Mouse (Mus musculus): ENCODE measurements around the gene Gm20388.

The Gm20388 gene

DNA sequence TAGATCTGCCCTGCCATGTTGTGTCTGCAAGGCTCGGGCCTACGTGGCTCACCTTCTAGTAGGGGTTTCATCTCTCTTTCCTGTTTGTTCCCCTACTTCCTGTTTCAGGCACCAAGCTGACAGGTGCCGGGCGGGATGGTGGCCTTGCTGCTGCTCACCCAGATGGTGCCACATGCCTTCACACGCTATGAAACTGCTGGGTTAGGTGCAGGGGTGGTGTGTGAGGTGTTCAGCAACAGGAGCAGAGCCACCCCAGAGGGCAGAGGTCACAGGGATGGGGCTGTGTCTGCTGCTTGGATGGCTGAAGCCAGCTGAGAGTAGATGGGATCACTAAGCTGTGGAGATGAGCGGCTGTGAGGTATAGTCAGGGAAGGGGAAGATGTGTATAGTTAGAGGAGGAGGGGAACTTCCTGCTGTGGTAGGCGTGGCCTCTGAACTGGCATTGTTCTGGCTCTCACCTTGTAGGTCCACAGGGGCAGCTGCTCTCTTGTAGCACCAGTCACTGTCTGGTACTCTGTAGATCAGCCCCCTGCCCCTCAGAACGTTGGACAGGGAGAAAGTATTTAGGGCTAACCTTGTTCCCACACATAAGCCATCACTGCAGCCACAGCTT lies 4363.1 kb downstream of the Gm20388 start:
- DNase-seq (ENCODE audit: low read depth, low spot score), result peak; percentile 75

DNA sequence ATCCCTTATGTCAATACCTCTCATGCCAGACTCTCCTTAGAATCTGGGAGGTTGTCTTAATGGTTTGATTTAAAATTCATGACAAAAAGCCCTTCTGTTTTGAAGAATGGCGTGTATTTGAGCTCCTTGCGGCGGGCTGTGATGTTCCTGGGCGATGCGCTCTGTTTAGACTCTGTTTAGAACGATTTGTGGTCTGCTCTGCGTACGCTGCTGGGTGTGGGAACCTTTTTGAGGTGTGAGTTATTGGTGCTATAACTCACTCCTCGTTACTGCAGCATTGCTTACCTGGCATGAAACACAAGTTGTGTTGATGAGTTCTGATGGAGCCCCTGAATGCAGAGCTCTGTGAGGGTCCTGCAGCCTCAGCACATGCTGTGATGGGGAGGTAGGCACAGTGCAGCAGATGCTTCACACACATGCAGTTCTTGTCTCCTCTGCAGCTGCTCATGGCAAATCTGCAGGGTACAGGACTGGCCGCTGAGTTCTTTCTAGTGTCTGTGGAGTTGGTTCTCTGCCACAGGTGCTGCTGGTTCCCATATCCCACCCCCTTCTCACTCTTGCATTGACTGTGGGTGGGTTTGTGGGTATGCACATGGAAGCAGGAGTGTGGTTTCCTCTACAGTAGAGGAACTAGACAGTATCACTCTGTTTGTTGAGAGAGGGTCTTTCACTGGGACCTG lies 4363.9 kb downstream of the Gm20388 start:
- DNase-seq (ENCODE audit: low read depth, low spot score), result no peak

GRCm38 (mm10) chr8:124275377-124276071 lies 4364.9 kb downstream of the Gm20388 start:
- no peak for DNase-seq (ENCODE audit: low read depth, low spot score)

DNA sequence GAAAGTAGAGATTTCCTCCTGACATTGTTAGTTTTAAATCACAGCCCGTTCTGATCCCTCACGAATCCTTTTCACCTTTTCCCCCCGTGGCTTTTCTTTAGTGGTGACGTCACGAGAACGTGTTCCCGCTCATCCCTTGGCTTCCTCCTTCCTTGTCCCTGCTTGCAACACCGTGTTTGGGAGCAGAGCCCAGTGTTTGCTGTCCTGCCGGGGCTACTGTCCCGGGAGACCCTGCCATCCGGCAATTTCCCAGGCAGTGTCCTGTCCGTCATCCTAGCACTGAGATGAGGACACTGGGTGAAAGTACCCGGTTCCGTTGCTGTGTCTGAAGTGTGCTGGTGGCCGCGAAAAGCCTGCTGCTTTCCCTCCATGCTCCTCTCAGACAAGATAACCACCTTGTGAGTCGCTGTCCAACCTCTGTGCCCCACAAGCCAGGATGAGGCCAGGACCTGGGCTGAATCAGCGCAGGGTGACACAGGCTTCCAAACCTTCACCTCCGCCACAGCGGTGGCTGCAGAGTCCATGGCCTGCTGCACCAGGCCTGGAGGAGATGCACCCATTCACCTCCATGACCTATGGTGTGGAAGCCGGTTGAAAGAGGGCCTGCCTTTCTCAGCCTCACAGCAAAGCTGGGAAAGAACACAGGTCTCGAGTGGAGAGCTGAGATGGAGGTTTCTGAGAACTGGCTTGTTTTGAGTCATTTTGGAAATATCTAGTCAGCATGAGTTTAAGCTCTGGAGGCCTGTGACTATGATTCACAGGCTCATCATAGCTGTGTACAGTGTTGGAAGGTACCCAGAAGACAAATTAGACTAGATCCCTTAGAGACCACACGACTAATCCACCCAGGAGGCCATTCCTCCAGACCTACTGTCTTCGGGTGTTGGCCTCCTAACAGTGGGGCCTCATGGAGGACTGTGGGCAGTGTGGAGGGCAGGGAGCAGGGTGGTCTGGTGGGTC lies 4367.6 kb downstream of the Gm20388 start:
- no peak for DNase-seq (ENCODE audit: low read depth, low spot score)

- DNase-seq (ENCODE audit: low read depth, low spot score), result no peak
Measured at GRCm38 (mm10) chr8:124278956-124279689, 4368.5 kb downstream of the Gm20388 start.

DNA sequence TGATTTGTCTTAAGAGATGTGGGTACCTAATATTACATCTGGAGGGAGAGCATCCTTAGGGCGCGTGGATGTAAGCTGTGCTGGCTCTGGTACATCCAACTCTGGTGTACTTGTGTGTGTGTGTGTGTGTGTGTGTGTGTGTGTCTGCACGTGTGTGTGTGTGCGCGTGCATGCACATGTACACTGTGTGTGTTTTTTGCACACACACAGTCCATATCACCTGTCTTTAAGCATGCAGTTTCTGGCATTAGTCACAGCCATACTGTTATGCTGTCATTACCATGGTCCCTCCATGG lies 4369.0 kb downstream of the Gm20388 start:
- no peak for DNase-seq (ENCODE audit: low read depth, low spot score)

- no peak for DNase-seq (ENCODE audit: low read depth, low spot score)
Measured at GRCm38 (mm10) chr8:124281700-124282541, 4371.3 kb downstream of the Gm20388 start.

- DNase-seq (ENCODE audit: low read depth, low spot score), result no peak
Measured at GRCm38 (mm10) chr8:124282878-124283630, 4372.4 kb downstream of the Gm20388 start.

GRCm38 (mm10) chr8:124283644-124284332 lies 4373.1 kb downstream of the Gm20388 start:
- peak; percentile 35 for DNase-seq (ENCODE audit: low read depth, low spot score)

DNA sequence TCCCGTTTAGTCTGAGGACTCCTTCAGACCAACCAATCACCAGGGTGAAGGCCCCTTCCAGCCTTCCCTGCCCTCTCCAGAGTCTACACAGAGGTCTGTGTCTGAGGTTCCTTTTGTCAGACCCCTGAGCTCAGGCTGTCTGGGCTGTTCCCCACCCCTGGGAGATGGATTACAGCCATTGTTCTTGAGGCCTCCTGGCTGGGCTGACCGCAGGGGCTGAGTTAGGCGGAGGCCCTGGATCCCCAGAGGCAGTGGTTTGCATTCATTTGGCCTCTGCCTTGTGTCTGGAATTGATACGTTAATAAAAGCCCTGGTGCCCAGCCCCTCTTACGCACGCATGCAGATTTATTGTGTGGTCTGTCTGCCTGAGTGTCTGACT lies 4373.7 kb downstream of the Gm20388 start:
- peak; percentile 51 for DNase-seq (ENCODE audit: low read depth, low spot score)

DNA sequence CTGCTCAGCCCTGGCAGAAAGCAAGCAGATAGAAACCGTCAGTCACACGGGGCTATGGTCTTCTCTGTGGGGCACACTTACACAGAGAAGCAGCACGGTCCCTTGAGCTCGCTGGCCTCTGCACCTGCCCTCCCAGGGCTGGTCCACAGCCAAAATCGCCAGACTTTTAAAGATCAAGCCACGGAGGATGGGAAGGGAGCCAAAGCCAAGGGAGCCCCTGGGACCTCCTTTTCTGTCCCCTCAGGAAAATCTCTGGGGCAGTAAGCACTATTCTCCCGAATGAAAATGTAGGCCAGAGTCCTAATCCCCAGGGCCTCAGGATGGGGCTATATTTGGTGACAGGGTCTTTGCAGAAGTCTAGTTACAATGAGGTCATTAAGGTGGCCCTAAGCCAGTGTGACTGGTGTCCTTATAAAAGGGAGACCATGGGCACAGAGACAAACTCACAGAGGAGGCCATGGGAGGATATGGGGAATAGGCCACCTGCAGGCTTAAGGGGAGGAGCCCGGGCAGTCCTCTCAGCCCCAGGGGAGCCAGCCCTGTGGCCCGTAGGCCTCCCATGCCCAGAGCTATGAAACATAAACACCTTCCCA lies 4374.4 kb downstream of the Gm20388 start:
- DNase-seq (ENCODE audit: low read depth, low spot score), result no peak

DNA sequence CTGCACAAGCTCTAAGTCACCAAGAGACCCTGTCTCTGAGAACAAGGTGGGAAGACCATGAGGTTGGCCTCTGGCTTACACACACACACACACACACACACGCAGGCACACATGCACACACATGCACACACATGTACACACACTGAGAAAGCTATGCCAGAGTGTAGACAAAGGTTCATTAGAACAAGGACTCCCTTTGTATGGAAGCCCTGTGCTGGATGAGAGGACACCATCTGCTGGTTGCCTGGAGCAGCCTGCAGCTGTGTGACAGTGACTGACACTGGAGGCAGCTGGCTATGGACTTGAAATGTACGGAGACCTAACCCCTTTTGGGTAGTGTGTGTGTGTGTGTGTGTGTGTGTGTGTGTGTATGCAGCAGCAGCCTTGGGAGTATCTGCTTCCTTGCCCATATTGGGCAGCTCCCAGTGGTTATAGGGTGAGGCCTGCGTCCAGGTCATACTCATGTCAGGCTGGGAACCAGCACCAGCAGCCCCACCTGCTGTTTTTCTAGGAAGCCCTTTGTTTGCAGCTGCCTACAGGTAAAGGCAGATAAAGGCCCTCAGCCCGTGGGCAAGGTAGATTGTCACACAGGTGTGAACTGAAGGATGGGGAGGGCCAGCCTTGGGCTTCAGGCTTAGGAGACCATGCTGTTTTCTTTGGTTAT lies 4376.0 kb downstream of the Gm20388 start:
- peak; percentile 29 for DNase-seq (ENCODE audit: low read depth, low spot score)

GRCm38 (mm10) chr8:124288215-124288864 lies 4377.7 kb downstream of the Gm20388 start:
- DNase-seq (ENCODE audit: low read depth, low spot score), result no peak

- no peak for DNase-seq (ENCODE audit: low read depth, low spot score)
Measured at GRCm38 (mm10) chr8:124289481-124290050, 4378.9 kb downstream of the Gm20388 start.

DNA sequence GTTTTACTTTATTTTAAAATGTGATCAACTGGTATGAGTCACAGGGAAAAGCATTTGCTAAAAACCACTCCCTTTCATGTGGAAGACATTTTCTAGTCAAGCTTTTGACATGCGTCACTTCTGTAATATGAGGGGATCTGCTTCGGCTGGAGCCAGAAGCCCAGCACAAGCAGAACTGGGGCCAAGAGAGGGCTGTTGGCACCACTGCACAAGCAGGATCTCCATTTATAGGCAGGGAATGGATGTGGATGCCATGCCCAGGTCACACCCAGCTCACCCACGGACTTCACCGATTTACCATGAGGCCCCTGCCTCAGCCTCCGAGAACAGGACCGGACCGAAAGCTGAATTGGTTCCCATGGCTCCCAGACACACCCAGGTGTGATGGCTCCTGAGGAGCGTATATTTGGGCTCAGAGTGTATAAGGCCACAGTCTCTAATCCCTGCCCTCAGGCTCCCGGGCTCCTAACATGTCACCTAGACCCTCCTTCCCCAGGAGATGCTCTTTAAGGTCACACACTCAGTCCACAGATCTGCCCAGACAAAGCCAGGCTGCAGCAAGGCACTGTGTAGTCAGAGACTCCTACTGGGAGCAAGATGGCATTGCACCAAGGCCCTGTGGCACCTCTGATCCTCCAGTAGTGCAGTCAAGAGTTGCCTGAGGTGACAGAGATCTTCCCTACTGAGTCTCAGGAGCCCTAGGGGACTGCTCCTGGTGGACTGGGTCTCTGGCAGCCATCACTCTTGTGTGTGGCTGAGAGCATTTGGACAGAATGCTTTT lies 4380.5 kb downstream of the Gm20388 start:
- peak; percentile 40 for DNase-seq (ENCODE audit: low read depth, low spot score)

GRCm38 (mm10) chr8:124291693-124292092 lies 4381.1 kb downstream of the Gm20388 start:
- DNase-seq (ENCODE audit: low read depth, low spot score), result no peak

Data from ES-CJ7 (cell line).